Mouse (Mus musculus) limb, embryonic 10.5 days (tissue): ENCODE results near the gene C4b. TPM values are rescaled to one million over a fixed set of nuclear protein-coding genes. Genes with fewer than 3 reads are reported as not detected.

Source experiments
- DNase-seq: peaks from one replicate; pipeline ENCODE4 v3.0.0-alpha.2; 2017; ENCODE audit warnings: low spot score
- H3K27ac ChIP-seq: fragments of 300-500 bp; sonication (generic); 2 replicates; pipeline ENCODE4 v1.5.1; 2016; ENCODE audit warnings: mild to moderate bottlenecking
- H3K27me3 ChIP-seq: fragments of 300-500 bp; sonication (generic); 2 replicates; pipeline ENCODE4 v1.6.1; 2016; ENCODE audit warnings: low read depth, mild to moderate bottlenecking; ENCODE audit not compliant: poor library complexity, severe bottlenecking
- H3K36me3 ChIP-seq: fragments of 300-500 bp; sonication (generic); 2 replicates; pipeline ENCODE4 v1.6.1; 2016; ENCODE audit warnings: mild to moderate bottlenecking, moderate library complexity
- H3K4me1 ChIP-seq: fragments of 300-500 bp; sonication (generic); 2 replicates; pipeline ENCODE4 v1.6.1; 2016
- H3K4me3 ChIP-seq: fragments of 300-500 bp; sonication (generic); 2 replicates; pipeline ENCODE4 v1.5.1; 2016; ENCODE audit warnings: mild to moderate bottlenecking, moderate library complexity
- H3K9me3 ChIP-seq: fragments of 300-500 bp; sonication (generic); replicated peaks from 2 replicates; pipeline ENCODE4 v1.6.1; 2016; ENCODE audit warnings: mild to moderate bottlenecking
- WGBS: fragments of 180-500 bp; shearing (Covaris S2); methylation state at CpG from one replicate; pipeline ENCODE4 v1.1.7; 2016; 5-methylcytosine and 5-hydroxymethylcytosine counted together
- polyA plus RNA-seq: library from polyadenylated mRNA; unstranded; fragments of >200 nt; fragmentation: Nextera tagmentation; extraction: Ambion mirVana; gene quantifications from 2 replicates; pipeline ENCODE4 v1.2.1, GENCODE M21; 2016

The C4b gene
- polyA plus RNA-seq, 1 experiment from 2014 or later: not detected

GRCm38 (mm10) chr17:34690458-34690857 lies 53.2 kb downstream of the C4b start:
- DNase-seq: no peak
- Histone ChIP-seq H3K4me3 (no peak overlapping the region), H3K4me1 (peaks cover 3% of the 10 kb centered on the region; the same call in 1 of the 2 replicates), H3K9me3 (no peaks in the 10 kb centered on the region), H3K36me3 (no peaks in the 10 kb centered on the region), H3K27ac (no peak overlapping the region), H3K27me3 (no peaks in the 10 kb centered on the region)
- WGBS: 66% methylated on average over 4 of the region's 4 CpGs

- H3K9me3 ChIP-seq: no peaks in the 10 kb centered on the region
- 95% methylated on average over 7 of the region's 7 CpGs for WGBS
- no peak overlapping the region for H3K4me3 ChIP-seq
- H3K36me3 ChIP-seq: no peaks in the 10 kb centered on the region
- H3K27me3 ChIP-seq: no peaks in the 10 kb centered on the region
- no peak for DNase-seq
- H3K4me1 ChIP-seq: peaks cover 3% of the 10 kb centered on the region; the same call in 1 of the 2 replicates
- no peak overlapping the region for H3K27ac ChIP-seq
Observed at GRCm38 (mm10) chr17:34688889-34689288, 54.8 kb downstream of the C4b start.

GRCm38 (mm10) chr17:34685120-34686110 lies 58.3 kb downstream of the C4b start:
- 85% methylated on average over 28 of the region's 28 CpGs for WGBS
- Histone ChIP-seq H3K27me3 (peaks cover 20% of the 10 kb centered on the region), H3K9me3 (no peaks in the 10 kb centered on the region), H3K4me1 (peaks cover 12% of the 10 kb centered on the region), H3K36me3 (no peaks in the 10 kb centered on the region), H3K4me3 (no peak overlapping the region), H3K27ac (no peak overlapping the region; the same call in 1 of the 2 replicates)
- DNase-seq: no peak

GRCm38 (mm10) chr17:34684253-34684893 lies 59.3 kb downstream of the C4b start:
- Histone ChIP-seq H3K4me1 (peaks cover 15% of the 10 kb centered on the region), H3K36me3 (no peaks in the 10 kb centered on the region), H3K4me3 (no peak overlapping the region), H3K27ac (no peak overlapping the region), H3K27me3 (peaks cover 30% of the 10 kb centered on the region), H3K9me3 (no peaks in the 10 kb centered on the region)
- WGBS: 78% methylated on average over 9 of the region's 9 CpGs
- no peak for DNase-seq

- no peak overlapping the region for H3K4me3 ChIP-seq
Observed at GRCm38 (mm10) chr17:34683686-34684220, 59.9 kb downstream of the C4b start.

GRCm38 (mm10) chr17:34683179-34683578 lies 60.5 kb downstream of the C4b start:
- WGBS: 80% methylated on average over 8 of the region's 8 CpGs
- H3K4me1 ChIP-seq: peaks cover 15% of the 10 kb centered on the region

More at GRCm38 (mm10) chr17:34683686-34684220, 59.9 kb downstream of the C4b start:
- Histone ChIP-seq H3K27ac (no peak overlapping the region), H3K27me3 (peaks cover 36% of the 10 kb centered on the region), H3K36me3 (no peaks in the 10 kb centered on the region), H3K9me3 (no peaks in the 10 kb centered on the region), H3K4me1 (peaks cover 15% of the 10 kb centered on the region)
- no peak for DNase-seq
- WGBS: 77% methylated on average over 10 of the region's 10 CpGs

GRCm38 (mm10) chr17:34681881-34682536 lies 61.7 kb downstream of the C4b start:
- DNase-seq: no peak

More at GRCm38 (mm10) chr17:34683179-34683578, 60.5 kb downstream of the C4b start:
- peaks cover 42% of the 10 kb centered on the region for H3K27me3 ChIP-seq
- H3K4me3 ChIP-seq: no peak overlapping the region
- no peaks in the 10 kb centered on the region for H3K9me3 ChIP-seq
- H3K36me3 ChIP-seq: no peaks in the 10 kb centered on the region
- DNase-seq: no peak
- H3K27ac ChIP-seq: no peak overlapping the region

GRCm38 (mm10) chr17:34681132-34681571 lies 62.5 kb downstream of the C4b start:
- H3K27me3 ChIP-seq: peaks cover 60% of the 10 kb centered on the region
- no peak for DNase-seq

More at GRCm38 (mm10) chr17:34681881-34682536, 61.7 kb downstream of the C4b start:
- Histone ChIP-seq H3K36me3 (no peaks in the 10 kb centered on the region), H3K27ac (no peak overlapping the region), H3K27me3 (peaks cover 54% of the 10 kb centered on the region), H3K9me3 (no peaks in the 10 kb centered on the region), H3K4me1 (peaks cover 15% of the 10 kb centered on the region), H3K4me3 (no peak overlapping the region)
- WGBS: 75% methylated on average over 11 of the region's 11 CpGs

GRCm38 (mm10) chr17:34680621-34681020 lies 63.1 kb downstream of the C4b start:
- no peaks in the 10 kb centered on the region for H3K9me3 ChIP-seq
- H3K4me3 ChIP-seq: no peak overlapping the region
- H3K36me3 ChIP-seq: no peaks in the 10 kb centered on the region
- 79% methylated on average over 4 of the region's 4 CpGs for WGBS
- H3K27ac ChIP-seq: no peak overlapping the region
- DNase-seq: no peak
- H3K27me3 ChIP-seq: peaks cover 66% of the 10 kb centered on the region
- H3K4me1 ChIP-seq: peaks cover 12% of the 10 kb centered on the region

More at GRCm38 (mm10) chr17:34681132-34681571, 62.5 kb downstream of the C4b start:
- Histone ChIP-seq H3K27ac (no peak overlapping the region), H3K9me3 (no peaks in the 10 kb centered on the region), H3K4me1 (peaks cover 15% of the 10 kb centered on the region), H3K36me3 (no peaks in the 10 kb centered on the region), H3K4me3 (no peak overlapping the region)
- WGBS: 77% methylated on average over 17 of the region's 17 CpGs

GRCm38 (mm10) chr17:34680191-34680590 lies 63.5 kb downstream of the C4b start:
- H3K4me1 ChIP-seq: peaks cover 12% of the 10 kb centered on the region
- H3K36me3 ChIP-seq: no peaks in the 10 kb centered on the region
- peaks cover 70% of the 10 kb centered on the region for H3K27me3 ChIP-seq
- H3K27ac ChIP-seq: no peak overlapping the region
- no peaks in the 10 kb centered on the region for H3K9me3 ChIP-seq
- DNase-seq: no peak
- 85% methylated on average over 26 of the region's 26 CpGs for WGBS
- no peak overlapping the region for H3K4me3 ChIP-seq
